Mouse (Mus musculus) lung, postnatal 10 days (tissue): ENCODE measurements around the gene Brsk1.

Source experiments
- DNase-seq: peaks from one replicate; pipeline ENCODE4 v3.0.0; 2021

Gene Brsk1

DNA sequence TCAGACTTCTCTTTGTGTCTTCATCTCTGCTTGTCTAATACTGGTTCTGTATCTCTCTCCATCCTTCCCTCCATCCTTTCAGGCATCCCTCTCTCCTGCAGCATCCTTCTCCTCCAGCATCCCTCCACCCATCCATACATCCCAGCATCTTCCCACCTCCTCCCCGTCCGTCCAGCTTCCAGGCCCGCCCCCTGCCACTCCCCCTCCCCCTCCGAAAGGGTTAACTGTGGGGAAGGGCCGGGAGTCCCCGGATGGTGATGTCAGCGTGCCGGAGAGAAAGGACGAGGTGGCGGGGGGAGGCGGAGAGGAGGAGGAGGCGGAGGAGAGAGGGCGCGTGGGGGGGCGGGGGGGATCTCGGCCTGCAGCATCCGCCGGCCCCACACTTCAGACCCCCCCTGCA, at the start of gene Brsk1:
Brsk1 (plus strand) TSS at position 218 of the 400 bp plus-strand sequence.
- peak; percentile 87 for DNase-seq

DNA sequence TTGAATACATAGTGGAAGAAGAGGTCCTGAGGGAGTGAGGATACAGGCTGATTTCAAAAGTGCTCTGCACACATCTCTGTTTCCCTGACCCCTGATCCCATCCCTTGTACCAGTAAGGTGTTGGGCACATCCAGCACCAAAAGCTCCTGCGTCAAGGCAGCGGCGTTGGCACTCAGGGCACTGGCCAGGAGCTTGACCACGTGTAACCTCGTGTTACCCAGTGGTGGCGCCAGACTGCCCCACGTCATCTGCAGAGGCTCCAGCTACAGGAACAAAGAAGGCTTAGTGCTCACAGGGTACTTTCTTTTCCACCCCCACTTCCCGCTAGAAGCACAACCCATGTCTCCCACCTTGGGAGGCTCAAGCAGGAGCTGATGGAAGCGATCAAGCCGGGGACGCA, 49.2 kb upstream of the Brsk1 start:
- no peak for DNase-seq

DNA sequence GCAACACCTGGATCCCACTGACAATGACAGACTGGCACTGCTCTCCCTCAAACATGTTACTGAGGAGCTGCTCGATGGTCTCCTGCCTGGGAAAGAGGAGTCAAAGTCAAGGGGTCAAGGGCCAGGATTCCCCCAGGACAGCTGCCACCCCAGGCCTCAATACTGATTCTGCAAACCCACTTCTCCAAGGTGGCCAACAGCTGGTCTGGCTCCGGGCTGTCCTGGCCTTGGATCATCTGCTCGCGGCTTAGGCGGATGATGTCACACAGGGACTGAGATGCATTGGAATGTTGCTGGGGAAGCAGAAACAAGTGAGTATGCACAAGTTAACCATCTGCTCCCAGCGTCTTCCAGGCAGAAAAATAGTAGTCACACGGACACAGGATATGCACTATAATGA, 48.4 kb upstream of the Brsk1 start:
- no peak for DNase-seq

DNA sequence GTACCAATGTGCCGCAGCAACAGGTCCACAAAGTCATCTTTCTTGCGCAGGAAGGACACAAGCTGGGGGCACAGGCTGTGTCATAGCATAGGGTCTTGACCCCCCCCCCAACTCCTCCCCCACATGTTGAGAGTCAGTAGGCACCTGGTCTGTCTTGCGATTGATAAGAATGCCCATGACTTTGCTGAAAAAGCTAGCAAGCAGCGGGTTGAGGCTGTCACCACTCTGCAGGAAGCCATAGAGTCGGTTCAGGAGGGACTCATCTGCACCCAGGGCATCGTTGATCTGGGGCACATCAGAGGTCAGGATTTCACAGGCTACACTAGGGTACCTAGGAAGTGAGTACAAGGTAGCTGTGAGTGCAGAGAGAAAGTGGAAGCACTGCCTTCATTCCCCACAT, 47.2 kb upstream of the Brsk1 start:
- no peak for DNase-seq

DNA sequence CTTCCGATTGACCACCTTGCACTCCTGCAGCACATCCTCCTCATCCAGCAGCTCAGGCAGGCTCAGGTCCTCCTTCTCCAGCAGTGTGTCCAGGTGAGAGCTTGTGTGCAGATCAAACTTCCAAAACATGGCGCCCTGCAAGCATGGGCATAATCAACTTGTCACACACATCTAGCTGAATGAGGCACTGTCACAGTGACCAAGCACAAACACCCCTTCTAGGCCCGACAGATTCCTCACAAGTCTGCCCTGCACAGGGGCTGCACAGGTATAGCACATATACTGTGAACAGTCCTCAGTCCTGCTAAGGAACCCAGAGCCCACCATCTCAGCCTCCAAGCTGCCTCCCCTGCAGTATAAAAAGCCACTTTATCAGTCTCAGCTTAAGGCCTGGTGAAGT, 43.6 kb upstream of the Brsk1 start:
- DNase-seq, result no peak

DNA sequence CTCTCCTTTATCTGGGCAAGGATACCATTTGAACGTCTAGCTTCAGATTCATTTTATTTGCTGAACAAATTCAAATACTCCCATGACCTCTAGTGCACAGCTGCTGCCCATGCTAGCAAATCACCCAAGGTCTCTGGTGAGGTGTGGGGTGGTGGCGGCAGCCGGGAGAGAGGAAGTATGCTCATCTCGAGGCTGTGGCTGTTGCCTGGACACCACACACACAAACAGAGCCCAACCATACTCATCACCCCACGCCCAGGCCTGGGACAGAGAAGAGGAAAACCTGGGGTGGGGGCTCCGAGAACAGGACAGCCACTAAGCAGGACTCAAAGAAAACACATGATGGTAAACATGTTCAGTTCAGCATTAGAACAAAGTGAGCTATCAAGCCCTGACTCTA, 43.1 kb upstream of the Brsk1 start:
- peak; percentile 66 for DNase-seq

DNA sequence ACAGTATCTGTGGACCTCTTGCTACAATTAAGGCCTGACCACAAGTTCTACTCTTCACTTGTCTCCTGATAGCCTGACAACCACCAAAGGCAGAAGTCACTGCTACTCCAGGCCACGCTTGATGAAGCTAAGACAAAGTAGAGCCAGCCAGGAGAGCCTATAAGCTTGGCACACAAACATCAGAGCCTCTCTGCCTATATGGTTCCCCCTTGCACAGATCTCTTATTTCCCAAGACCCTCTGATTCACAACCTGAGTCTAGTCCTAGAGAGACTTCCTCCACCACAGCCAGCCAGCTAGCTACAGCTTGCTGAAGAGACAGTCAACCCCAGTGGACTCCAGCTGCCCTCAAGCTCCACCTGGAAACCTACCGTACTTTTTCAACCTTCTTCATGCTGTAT, 42.4 kb upstream of the Brsk1 start:
- no peak for DNase-seq

DNA sequence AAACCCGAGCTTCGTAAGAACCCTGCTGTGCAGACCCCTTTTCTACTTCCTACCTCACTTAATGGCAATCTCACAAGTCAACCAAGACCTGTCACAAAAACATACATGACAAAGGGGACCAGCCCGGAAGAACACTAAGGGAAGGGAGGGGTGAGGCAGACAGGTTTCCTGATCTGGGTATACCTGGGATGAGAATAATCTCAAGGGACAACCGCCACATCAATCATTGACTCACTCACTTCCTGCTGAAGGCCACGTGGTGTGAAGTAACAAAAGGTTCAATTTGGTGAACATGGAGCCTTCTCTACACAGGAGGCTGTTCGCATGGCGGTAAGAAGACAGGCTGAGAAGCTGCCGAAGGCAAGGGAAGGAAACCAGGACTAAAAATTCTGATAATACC, 38.8 kb upstream of the Brsk1 start:
- no peak for DNase-seq

DNA sequence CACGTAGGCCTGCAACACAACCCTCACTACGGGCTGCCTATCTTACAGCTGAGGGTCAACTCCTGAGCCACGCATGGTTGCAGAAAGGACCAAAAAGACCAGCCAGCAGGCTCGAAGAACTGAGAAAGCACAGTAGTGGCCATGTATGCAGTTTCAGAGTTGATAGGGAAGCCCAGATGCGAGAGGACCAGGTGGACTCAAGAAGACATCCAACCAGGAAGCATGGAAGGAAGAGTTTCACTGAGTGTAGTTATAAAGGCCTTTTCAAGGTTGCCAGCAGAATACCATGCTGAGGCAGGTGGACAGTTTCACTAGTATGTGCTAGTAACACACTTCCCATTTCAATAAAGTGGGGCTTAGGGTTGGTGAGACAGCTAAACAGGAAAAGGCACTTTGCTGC, 37.7 kb upstream of the Brsk1 start:
- DNase-seq, result no peak

DNA sequence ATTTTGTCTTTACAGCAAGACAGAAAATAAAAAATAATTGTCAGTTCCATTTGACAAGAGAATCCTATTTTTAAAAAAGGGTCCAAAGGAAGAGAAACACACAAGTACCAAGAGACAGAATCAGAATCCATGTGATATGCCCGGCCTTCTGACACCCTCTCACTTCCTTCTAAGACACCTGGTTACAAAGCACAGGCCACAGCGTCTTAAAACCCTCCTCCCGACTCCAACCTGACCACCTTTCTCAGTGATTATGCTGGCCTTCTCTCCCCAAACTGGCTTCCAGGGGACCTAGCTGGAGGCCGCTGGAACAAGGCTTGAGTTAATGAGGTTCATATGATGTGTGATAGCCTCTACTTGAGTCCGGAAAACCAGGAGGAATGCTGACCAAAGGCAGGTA, 37.1 kb upstream of the Brsk1 start:
- no peak for DNase-seq

DNA sequence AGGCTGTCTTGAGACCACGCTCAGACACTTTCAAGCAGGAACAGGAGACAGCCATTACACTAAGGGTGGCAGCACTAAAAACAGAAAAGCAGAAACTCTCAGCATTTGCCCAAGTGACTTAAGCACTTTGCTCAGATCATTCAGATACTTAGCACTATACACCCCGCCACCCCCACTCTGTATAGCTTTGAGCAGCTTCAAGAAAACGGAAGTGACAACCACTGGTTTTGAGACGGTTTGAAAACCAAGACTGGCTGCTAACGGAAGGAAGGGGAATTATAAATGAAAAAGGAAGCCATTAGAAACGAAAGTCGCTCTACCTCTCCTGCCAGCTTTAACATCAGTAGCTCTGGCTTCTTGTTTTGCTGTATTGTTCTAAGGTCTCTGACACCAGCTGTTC, 36.6 kb upstream of the Brsk1 start:
- DNase-seq, result peak; percentile 42

DNA sequence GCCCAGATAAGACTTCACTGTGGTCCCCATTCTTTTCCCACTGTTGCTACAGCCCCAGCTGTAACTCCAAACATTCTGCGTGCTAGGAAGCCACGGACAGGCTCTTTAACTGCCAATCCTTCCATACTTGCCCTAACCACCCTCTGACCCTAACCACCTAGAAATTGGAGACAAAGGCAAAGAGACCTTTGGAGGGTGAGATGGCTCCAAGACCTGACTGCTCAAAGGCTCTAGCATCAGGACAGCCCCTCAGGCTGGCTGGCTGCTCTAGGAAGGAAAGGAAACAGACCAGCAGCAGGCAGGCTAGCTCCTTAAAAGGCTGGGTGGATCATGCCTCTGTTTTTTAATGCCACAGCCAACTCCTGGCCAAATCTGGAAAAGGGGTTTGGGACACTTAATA, 36.2 kb upstream of the Brsk1 start:
- no peak for DNase-seq

DNA sequence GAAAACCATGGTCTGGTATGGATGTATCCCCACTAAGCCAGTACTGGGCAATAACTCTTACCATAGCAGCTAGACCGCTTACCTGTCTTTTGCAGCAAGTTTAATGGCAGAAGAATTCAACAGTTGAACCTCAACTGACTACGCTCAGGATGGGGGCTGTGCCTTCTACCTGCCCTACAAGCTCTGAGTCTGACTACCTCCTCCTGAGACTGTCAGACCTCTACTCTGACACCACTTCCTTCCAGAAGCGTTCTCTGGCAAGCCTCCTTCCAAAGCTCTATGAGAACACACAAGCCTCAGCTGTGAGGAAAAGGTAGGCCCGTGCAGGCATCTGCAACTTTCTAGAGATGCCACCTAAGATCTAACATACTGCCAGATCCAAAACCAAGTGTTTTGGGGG, 35.0 kb upstream of the Brsk1 start:
- no peak for DNase-seq

DNA sequence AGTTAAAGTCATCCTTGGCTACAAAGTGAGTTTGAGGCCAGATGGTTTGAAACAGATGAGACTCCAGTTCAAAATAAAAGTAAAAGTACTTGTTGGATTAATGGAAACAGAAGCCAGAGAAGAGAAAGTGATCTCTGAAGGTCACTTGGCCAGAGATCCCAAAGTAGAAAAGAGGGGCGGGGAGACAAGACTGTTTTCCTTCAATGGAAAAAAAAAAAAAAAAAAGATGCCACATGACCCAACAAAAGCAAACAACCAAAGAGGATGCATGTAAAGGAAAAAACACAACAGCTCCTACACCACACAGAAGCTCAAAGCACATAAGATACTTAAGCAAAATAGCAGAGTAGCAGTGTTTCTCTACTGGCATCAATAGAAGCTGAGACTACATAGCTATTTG, 34.5 kb upstream of the Brsk1 start:
- no peak for DNase-seq

DNA sequence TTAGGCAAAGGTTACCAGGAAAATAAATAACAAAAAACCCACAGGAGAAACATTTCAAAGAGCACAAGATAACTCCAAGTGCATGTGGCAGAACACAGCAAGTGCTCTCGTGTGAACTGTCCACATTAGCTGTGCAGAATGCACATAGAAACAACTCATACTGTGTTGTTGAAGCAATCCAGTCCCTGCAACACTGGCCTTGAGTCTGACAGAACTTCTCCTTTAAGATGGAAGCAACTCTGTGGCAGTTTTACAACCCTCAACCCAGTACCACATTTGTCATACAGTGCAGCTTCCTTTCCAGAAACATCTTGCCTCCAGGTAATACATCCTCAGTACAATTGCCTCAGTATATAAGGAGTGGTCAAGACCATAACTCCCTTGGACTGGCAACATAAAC, 33.6 kb upstream of the Brsk1 start:
- no peak for DNase-seq

DNA sequence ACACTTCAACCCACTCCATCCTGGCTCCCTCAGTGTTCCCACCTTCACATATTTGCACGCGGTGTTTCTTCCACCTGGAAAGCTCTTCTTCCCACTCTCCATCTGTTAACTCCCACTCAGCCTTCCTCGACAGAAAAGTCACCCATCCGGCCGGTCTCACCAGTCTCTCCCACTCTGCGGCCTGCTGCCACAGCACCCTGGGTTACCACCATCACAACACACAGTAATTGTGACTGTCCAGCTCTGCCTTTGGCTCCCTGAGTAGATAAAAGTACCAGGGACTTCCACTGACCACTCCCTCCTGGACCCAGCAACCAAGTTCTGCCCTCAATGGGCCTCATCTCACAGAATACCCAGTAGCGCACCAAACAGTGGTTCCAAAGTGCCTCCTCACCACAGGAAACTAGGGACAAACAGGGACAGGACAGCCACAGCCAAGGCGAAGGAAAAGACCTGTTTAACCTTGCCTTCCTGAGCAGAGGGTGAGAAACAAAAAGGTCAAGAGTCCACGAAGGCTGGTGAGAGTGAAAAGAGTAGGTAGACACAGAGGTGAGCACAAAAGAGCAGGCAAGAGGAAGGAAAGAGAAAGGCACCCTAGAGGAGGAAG, 32.8 kb upstream of the Brsk1 start:
- no peak for DNase-seq

DNA sequence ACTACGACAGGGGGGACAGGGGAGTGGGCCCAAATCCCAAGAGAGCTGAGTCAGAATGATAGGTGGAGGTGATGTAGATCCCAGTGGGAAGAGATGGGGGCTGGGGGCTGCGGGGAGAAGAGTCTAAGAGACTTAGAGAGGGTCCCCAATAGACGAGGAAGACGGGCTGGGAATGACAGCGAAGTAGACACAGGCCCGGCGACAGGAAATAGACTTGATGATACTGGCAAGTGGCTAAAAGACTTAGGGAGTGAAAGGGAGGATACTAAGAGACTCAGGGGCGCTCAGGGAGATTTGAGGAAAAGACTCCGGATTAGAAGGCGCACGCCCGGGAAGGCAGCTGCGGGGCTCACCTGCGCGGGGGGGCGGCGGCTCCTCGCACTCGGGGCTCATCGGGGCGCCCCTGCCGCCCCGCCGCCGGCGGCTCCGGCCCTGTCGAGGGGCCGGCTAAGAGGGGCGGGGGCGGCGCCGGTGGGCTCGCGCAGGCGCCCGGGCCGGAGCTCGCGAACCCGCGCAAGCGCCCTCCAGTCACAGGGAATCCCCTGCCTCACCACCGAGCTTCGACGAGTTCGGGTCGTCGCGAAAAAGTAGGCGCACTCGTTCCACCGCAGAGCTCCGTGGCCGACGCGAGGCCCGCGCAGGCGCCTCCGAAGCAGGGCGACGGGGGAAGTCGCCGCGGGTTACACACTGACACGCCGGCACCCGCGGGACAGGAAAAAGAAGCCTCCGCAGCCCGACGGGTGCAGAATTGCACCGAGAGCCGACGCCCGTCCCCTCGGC, 32.1 kb upstream of the Brsk1 start:
- no peak for DNase-seq

DNA sequence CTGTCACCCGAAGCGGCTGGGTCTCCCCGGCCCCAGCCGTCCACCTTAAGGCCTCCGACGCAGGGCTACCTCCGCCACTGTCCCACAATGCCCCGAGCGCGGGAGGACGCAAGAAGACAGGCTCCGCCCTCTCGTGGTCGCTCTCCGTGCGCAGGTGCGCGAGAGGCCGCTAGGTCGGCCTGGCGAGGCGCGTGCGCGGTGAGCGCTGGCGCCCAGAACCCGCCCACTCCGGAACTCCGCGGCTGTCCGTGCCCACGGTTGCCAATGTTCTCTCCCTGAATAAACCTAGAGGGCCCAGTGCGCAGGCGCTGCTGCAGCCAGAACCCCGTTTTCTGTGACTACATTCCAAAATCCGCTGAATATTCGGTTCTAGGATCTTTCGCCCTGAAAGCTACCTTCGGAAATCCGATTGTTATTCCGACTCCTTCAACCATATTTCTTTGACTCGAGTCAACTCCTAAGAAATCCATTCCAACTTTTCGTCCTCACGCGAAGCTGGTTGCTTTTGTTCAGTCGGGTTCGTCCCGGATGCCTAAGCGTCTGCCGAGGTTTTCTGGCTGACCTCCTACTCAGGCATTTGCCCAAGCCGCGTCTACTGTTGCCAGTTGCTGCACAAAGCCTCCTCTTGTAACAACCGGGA, 31.4 kb upstream of the Brsk1 start, which contains the start of gene Ppp6r1:
Ppp6r1 (minus strand) TSS at position 108 of the 640 bp plus-strand sequence.
- peak; percentile 98 for DNase-seq

DNA sequence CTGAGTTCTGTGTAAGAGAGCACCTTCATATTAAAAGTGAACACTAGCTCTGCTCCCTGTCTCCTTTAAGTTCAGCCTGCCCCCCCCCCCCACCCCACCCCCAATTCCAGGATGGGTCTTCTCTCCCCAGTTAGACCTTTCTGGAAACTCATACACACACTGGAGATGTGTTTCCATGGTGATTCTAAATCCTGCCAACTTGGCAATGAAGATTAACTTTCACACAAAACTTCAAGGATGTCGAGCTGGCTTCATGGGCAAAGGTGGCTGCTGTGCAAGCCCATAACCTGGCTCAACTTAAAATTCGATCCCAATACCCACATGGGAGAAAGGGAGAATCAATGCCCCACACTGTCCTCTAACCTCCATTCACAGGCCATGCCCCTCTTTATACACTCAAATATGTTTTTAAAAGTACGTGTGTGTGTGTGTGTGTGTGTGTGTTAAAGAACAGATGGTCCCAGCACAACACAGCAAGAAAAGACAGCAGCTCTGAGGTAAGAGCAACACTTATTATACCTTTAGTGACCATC, 30.4 kb upstream of the Brsk1 start:
- DNase-seq, result no peak

DNA sequence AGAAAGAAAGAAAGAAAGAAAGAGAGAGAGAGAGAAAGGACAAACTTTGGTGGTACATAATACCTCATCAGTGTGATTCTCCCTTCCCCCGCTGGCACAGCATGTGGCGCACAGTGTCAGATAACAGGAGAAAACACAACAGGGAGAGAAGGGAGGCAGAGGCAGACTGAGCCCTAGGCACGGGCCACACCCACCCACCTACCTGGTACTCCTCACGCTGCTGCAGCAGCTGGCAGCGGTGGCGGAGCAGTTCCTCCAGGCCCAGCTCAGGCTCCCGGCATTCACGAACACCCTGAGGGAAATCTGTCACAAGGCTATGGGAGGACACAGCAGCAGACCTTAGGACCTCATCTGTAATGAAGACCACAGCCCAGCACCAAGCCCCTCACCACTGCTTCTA, 27.2 kb upstream of the Brsk1 start:
- no peak for DNase-seq

DNA sequence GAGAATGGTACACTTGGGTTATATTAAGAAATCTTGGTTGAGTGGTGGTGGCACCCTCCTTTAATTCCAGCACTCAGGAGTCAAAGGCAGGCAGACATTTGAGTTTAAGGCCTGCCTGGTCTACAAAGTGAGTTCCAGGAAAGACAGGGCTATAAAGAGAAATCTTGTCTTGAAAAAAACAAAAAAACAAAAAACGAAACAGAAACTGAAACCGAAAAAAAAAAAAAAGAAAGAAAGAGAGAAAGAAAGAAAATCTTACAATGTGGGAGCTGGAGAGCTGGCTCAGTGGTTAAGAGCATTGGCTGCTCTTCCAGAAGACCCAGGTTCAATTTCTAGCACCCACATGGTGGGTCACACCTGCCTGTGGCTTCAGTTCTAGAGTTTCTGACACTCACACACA, 26.7 kb upstream of the Brsk1 start:
- no peak for DNase-seq

DNA sequence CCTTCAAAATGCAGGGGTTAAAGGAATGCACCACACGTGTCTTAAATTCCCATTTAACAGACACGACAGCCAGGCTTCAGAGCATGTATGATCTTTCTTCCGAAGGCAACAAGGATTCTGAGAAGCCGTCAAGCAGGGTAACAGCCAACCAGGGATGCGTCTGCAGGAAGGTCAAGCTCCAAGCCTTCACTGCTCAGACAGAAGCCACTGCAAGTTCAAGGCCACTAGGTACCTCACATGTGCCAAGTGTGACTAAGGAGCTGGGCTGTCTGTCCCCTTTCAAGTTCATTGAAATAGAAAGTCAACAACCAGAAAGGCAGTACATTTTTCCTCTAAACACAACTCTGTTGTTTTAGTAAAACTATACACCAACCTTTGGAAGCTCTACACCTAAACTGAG, 23.5 kb upstream of the Brsk1 start:
- no peak for DNase-seq

DNA sequence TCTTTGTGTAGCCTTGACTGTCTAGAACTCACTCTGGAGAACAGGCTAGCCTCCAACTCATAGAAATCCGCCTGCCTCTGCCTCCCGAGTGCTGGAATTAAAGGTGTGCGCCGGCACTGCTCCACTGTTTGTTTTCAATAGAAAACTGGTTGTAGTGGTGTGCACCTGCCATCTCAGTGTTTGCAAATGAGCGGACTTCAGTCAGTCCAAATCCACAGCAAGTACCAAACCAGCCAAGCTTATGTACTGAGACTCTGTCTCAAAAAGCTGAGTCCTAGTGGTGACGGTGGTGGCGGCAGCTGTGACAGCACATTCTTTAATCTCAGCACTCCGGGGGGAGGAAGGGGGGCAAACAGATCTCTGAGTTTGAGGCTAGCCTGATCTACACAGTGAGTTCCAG, 21.9 kb upstream of the Brsk1 start:
- no peak for DNase-seq

DNA sequence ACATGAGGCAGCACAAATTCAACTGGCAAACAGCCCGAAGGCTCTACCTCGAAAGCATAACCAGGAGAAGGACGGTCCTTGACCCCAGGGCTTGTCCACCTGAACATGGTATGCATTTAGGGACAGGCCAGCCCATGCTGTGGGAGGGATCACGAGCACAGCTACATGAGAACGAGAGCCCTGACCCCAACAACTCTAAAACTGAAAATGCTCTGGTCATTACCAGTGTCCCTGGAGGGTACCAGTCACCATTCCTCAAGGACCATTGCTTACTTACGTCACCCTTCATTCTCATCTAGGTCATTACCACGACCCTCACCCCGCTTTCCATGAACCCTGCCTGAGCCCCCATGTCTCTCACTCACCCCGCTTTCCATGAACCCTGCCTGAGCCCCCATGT, 21.2 kb upstream of the Brsk1 start:
- no peak for DNase-seq
